Mouse (Mus musculus): ENCODE measurements at regions not wholly inside any gene's neighbourhood (a gene's known extent, or its start where the extent isn't known, plus 50 kb on each side); places are given as distances from the start of the nearest gene placed in this dataset.
A peak's percentile ranks its signal among the peaks of the same experiment; 100 is the strongest.
"Not testable (repeated sequence)": the region's sequence is repeated elsewhere in the genome, so short reads cannot be mapped to it uniquely, and the experiment has no call there.

- no peaks in the 10 kb centered on the region; the same call in 1 of the 2 replicates for H3K4me1 ChIP-seq (ENCODE audit: insufficient read depth, low read length)
- no peaks in the 10 kb centered on the region for H3K27me3 ChIP-seq (ENCODE audit: insufficient read depth, low read length)
- no peak overlapping the region for H3K9ac ChIP-seq (replicated peaks; ENCODE audit: low read length, poor library complexity, severe bottlenecking)
- 75% methylated on average over 11 of the region's 11 CpGs for WGBS
- no peaks in the 10 kb centered on the region for H3K36me3 ChIP-seq (ENCODE audit: insufficient read depth, low read length)
- H3K4me3 ChIP-seq (ENCODE audit: low read depth, low read length) = no peak overlapping the region
- H3K4me2 ChIP-seq (ENCODE audit: low read depth, low read length, poor library complexity, severe bottlenecking) = no peak overlapping the region
- TF ChIP-seq CTCF (IDR thresholded peaks at IDR 0.05) = no peak
- H3K9me3 ChIP-seq (ENCODE audit: low read length) = no peaks in the 10 kb centered on the region
- no peak overlapping the region for H3K27ac ChIP-seq (ENCODE audit: low read depth, low read length)
- ATAC-seq (ENCODE audit: low FRiP score) (no peak), DNase-seq (ENCODE audit: low spot score) (no peak)
Observed at GRCm38 (mm10) chr4:10711939-10712533, 162.3 kb upstream of the 2610301B20Rik start.

- 76% methylated on average over 4 of the region's 4 CpGs for WGBS
- TF ChIP-seq CTCF (IDR thresholded peaks at IDR 0.05) = no peak
Observed at GRCm38 (mm10) chr4:10723341-10723740, 151.0 kb upstream of the 2610301B20Rik start.

GRCm38 (mm10) chr4:10727894-10728293 lies 146.4 kb upstream of the 2610301B20Rik start:
- ATAC-seq (ENCODE audit: low FRiP score) = no peak
- peak; percentile 22 for DNase-seq (ENCODE audit: low spot score)
- Histone ChIP-seq H3K4me2 (ENCODE audit: low read depth, low read length, poor library complexity, severe bottlenecking) (no peak overlapping the region), H3K4me3 (ENCODE audit: low read depth, low read length) (no peak overlapping the region), H3K27ac (ENCODE audit: low read depth, low read length) (no peak overlapping the region), H3K4me1 (ENCODE audit: insufficient read depth, low read length) (no peaks in the 10 kb centered on the region), H3K36me3 (ENCODE audit: insufficient read depth, low read length) (no peaks in the 10 kb centered on the region), H3K27me3 (ENCODE audit: insufficient read depth, low read length) (no peaks in the 10 kb centered on the region), H3K9me3 (ENCODE audit: low read length) (no peaks in the 10 kb centered on the region), H3K9ac (replicated peaks; ENCODE audit: low read length, poor library complexity, severe bottlenecking) (no peak overlapping the region)
- 76% methylated on average over 3 of the region's 3 CpGs for WGBS
- TF ChIP-seq CTCF (IDR thresholded peaks at IDR 0.05) = no peak

More at GRCm38 (mm10) chr4:10723341-10723740, 151.0 kb upstream of the 2610301B20Rik start:
- no peak overlapping the region for H3K4me2 ChIP-seq (ENCODE audit: low read depth, low read length, poor library complexity, severe bottlenecking)
- no peak overlapping the region for H3K27ac ChIP-seq (ENCODE audit: low read depth, low read length)
- no peaks in the 10 kb centered on the region for H3K36me3 ChIP-seq (ENCODE audit: insufficient read depth, low read length)
- ATAC-seq (ENCODE audit: low FRiP score) (no peak), DNase-seq (ENCODE audit: low spot score) (no peak)
- no peaks in the 10 kb centered on the region for H3K9me3 ChIP-seq (ENCODE audit: low read length)
- no peaks in the 10 kb centered on the region for H3K4me1 ChIP-seq (ENCODE audit: insufficient read depth, low read length)
- no peaks in the 10 kb centered on the region for H3K27me3 ChIP-seq (ENCODE audit: insufficient read depth, low read length)
- no peak overlapping the region for H3K9ac ChIP-seq (replicated peaks; ENCODE audit: low read length, poor library complexity, severe bottlenecking)
- H3K4me3 ChIP-seq (ENCODE audit: low read depth, low read length) = no peak overlapping the region

DNA sequence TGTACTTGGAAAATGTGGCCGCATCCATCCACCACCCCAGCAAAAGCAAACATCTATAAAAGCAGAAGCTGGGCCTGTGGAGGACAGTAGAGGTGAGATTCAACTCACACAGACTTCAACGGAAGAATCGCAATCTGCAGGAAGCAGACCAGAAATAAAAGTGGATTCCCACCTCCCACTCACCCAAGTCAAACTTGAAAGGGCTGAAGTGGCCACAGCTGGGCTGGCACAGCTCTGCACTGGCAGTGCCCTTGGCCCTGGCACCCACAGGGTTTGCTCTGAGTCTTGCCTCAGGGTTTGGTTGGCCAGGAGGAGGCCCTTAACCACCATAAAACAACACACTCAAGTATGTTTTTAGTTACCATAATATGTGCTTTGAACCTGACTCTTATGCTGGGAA lies 129.1 kb upstream of the 2610301B20Rik start:
- no peak overlapping the region for H3K4me3 ChIP-seq (ENCODE audit: low read depth, low read length)
- WGBS = 87% methylated on average over 3 of the region's 3 CpGs
- no peak overlapping the region for H3K4me2 ChIP-seq (ENCODE audit: low read depth, low read length, poor library complexity, severe bottlenecking)
- H3K27ac ChIP-seq (ENCODE audit: low read depth, low read length) = no peak overlapping the region
- no peaks in the 10 kb centered on the region for H3K36me3 ChIP-seq (ENCODE audit: insufficient read depth, low read length)
- no peak for TF ChIP-seq CTCF (IDR thresholded peaks at IDR 0.05)
- DNase-seq (ENCODE audit: low spot score) = no peak
- H3K9me3 ChIP-seq (ENCODE audit: low read length) = no peaks in the 10 kb centered on the region
- H3K4me1 ChIP-seq (ENCODE audit: insufficient read depth, low read length) = no peaks in the 10 kb centered on the region
- no peaks in the 10 kb centered on the region for H3K27me3 ChIP-seq (ENCODE audit: insufficient read depth, low read length)
- no peak overlapping the region for H3K9ac ChIP-seq (replicated peaks; ENCODE audit: low read length, poor library complexity, severe bottlenecking)
- no peak for ATAC-seq (ENCODE audit: low FRiP score)

- 90% methylated on average over 8 of the region's 8 CpGs for whole genome bisulfite sequencing
- no peak for TF ChIP-seq CTCF (IDR thresholded peaks at IDR 0.05)
- ATAC-seq (ENCODE audit: low FRiP score) = no peak
- no peaks in the 10 kb centered on the region for H3K36me3 ChIP-seq (ENCODE audit: insufficient read depth, low read length)
- DNase-seq (ENCODE audit: low spot score) = no peak
- H3K4me2 ChIP-seq (ENCODE audit: low read depth, low read length, poor library complexity, severe bottlenecking) = no peak overlapping the region
- H3K9ac ChIP-seq (replicated peaks; ENCODE audit: low read length, poor library complexity, severe bottlenecking) = no peak overlapping the region
- H3K4me1 ChIP-seq (ENCODE audit: insufficient read depth, low read length) = no peaks in the 10 kb centered on the region
- no peak overlapping the region for H3K27ac ChIP-seq (ENCODE audit: low read depth, low read length)
- H3K4me3 ChIP-seq (ENCODE audit: low read depth, low read length) = no peak overlapping the region
- no peaks in the 10 kb centered on the region for H3K9me3 ChIP-seq (ENCODE audit: low read length)
- H3K27me3 ChIP-seq (ENCODE audit: insufficient read depth, low read length) = no peaks in the 10 kb centered on the region
Observed at GRCm38 (mm10) chr4:10748816-10749215, 125.5 kb upstream of the 2610301B20Rik start.

DNA sequence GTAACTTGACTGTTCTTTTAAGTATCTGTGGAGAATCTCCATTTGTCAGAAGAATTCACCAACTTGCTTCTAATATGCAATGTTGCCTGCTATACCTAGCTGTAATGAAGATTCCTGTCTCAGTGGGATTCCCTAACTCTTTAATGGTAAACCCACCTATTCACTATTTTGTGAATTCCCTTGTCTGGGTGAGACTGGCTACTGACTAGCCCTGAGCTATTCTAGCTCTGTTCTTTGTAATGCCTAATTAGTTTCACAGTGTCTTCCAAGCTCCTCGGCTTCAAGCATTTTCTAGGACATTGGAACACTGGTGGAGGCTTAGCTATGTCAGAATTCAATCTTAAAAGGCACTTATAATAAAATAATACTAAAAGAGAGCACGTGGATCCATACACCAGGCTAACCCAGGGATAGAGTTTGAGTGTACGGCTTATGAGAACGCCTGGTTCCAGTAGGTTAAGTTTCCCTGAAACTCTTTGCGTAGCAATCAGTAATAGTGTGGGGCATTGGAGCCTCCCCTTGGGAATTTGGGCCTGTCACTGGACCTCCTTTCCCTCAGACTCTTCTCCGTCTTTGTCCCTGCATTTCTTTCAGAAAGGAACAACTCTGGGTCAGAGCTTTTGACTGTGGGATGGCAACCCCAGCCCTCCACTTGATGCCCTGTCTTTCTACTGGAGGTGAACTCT lies 123.8 kb upstream of the 2610301B20Rik start:
- WGBS = 49% methylated on average over 6 of the region's 6 CpGs
- H3K9me3 ChIP-seq (ENCODE audit: low read length); H3K27me3 ChIP-seq (ENCODE audit: insufficient read depth, low read length); H3K27ac ChIP-seq (ENCODE audit: low read depth, low read length); H3K4me1 ChIP-seq (ENCODE audit: insufficient read depth, low read length); H3K36me3 ChIP-seq (ENCODE audit: insufficient read depth, low read length); H3K4me3 ChIP-seq (ENCODE audit: low read depth, low read length); H3K4me2 ChIP-seq (ENCODE audit: low read depth, low read length, poor library complexity, severe bottlenecking); H3K9ac ChIP-seq (replicated peaks; ENCODE audit: low read length, poor library complexity, severe bottlenecking): not testable (repeated sequence)
- ATAC-seq (ENCODE audit: low FRiP score) (peak; percentile 47; the same call in 1 of the 2 replicates), DNase-seq (ENCODE audit: low spot score) (peak; percentile 4)
